Mouse (Mus musculus): Measurements from ENCODE around the gene 2310034G01Rik. TPM values are rescaled to one million over a fixed set of nuclear protein-coding genes. Genes with fewer than 3 reads are reported as not detected.

The 2310034G01Rik gene
- total and polyA plus RNA-seq, 3 experiments = 1.1 to 1.6 (median 1.4) TPM

GRCm38 (mm10) chr19:46396686-46397435, 46.8 kb upstream of the 2310034G01Rik start, which contains the start of gene Sufu:
Gene Sufu, plus strand, starts transcription at chr19:46396896.
- Histone ChIP-seq H3K4me2 (ENCODE audit: insufficient read depth, low read depth, poor library complexity, severe bottlenecking) (peak within 1 kb of the TSS; percentile 96), H3K27me3 (replicated peaks) (no peaks in the 10 kb centered on the region), H3K36me3 (replicated peaks in 1 of 2; ENCODE audit: control insufficient read depth in 1 of 2, insufficient read depth in 1 of 2, low read length in 1 of 2) (peaks cover 7 to 25% of the 10 kb centered on the region in 2 experiments), H3K9me3 (replicated peaks; ENCODE audit: low read length) (no peaks in the 10 kb centered on the region), H3K79me2 (replicated peaks; ENCODE audit: control insufficient read depth, extremely low read depth, insufficient read depth, poor library complexity, severe bottlenecking) (peaks cover 35% of the 10 kb centered on the region), H3K9ac (ENCODE audit: insufficient read depth, low read depth) (peak within 1 kb of the TSS; percentile 87), H3K4me3 (replicated peaks in 1 of 3; ENCODE audit: low read depth in 2 of 3, low read length in 2 of 3, poor library complexity in 1 of 3) (peak within 1 kb of the TSS; percentile 83 to 93 (median 86)), H3K4me1 (ENCODE audit: control insufficient read depth in 1 of 2, insufficient read depth in 2 of 2) (peaks cover 8 to 36% of the 10 kb centered on the region in 2 experiments), H3K27ac (ENCODE audit: insufficient read depth, low read depth) (peak within 1 kb of the TSS; percentile 13; the same call in 1 of the 2 replicates)
- TF ChIP-seq SIN3A (IDR thresholded peaks at IDR 0.05; ENCODE audit: low read length) (peak; percentile 66), MAX (IDR thresholded peaks at IDR 0.05; ENCODE audit: low read length) (peak; percentile 54; the same call in 1 of the 2 replicates), E2F4 (IDR thresholded peaks at IDR 0.05; ENCODE audit: insufficient replicate concordance, low read depth, low read length) (no peak), ZMIZ1 (IDR thresholded peaks at IDR 0.05; ENCODE audit: low read depth, low read length) (peak; percentile 73), MAZ (IDR thresholded peaks at IDR 0.05; ENCODE audit: low read depth, low read length) (0 out of 2 replicates have a peak, but pooled peaks have one; percentile 7), KAT2A (IDR thresholded peaks at IDR 0.05; ENCODE audit: insufficient replicate concordance, low read length) (no peak), ZC3H11A (IDR thresholded peaks at IDR 0.05; ENCODE audit: low read depth, low read length) (no peak), ZKSCAN1 (IDR thresholded peaks at IDR 0.05; ENCODE audit: borderline replicate concordance, low read depth, low read length) (no peak), ZNF384 (IDR thresholded peaks at IDR 0.05; ENCODE audit: low read depth, low read length) (no peak), IRF4 (IDR thresholded peaks at IDR 0.05; ENCODE audit: low read depth, low read length) (no peak), USF2 (conservative IDR thresholded peaks at IDR 0.05; ENCODE audit: low read depth, low read length) (no peak), GABPA (IDR thresholded peaks at IDR 0.05; ENCODE audit: insufficient replicate concordance, low read depth, low read length) (no peak), EP300 (IDR thresholded peaks at IDR 0.05; ENCODE audit: low read length) (no peak), NELFE (IDR thresholded peaks at IDR 0.05; ENCODE audit: low read depth, low read length) (peak; percentile 91), POLR2A (IDR thresholded peaks at IDR 0.05; ENCODE audit: low read depth, low read length) (peak; percentile 94), MXI1 (IDR thresholded peaks at IDR 0.05; ENCODE audit: low read depth, low read length) (peak; percentile 8; the same call in 1 of the 2 replicates), SMC3 (IDR thresholded peaks at IDR 0.05; ENCODE audit: low read depth, low read length) (peak; percentile 83), HCFC1 (IDR thresholded peaks at IDR 0.05; ENCODE audit: low read depth, low read length) (peak; percentile 73), MYC (IDR thresholded peaks at IDR 0.05; ENCODE audit: low read depth, low read length) (peak; percentile 72; the same call in 1 of the 2 replicates), RAD21 (IDR thresholded peaks at IDR 0.05; ENCODE audit: low read depth, low read length) (peak; percentile 92), TCF12 (IDR thresholded peaks at IDR 0.05; ENCODE audit: low read depth, low read length) (peak; percentile 85), USF1 (IDR thresholded peaks at IDR 0.05; ENCODE audit: low read depth, low read length) (peak; percentile 17), MAFK (IDR thresholded peaks at IDR 0.05; ENCODE audit: insufficient replicate concordance, low read length) (no peak), PAX5 (IDR thresholded peaks at IDR 0.05; ENCODE audit: low read length) (no peak), RCOR1 (conservative IDR thresholded peaks at IDR 0.05; ENCODE audit: low read depth, low read length) (no peak), BHLHE40 (IDR thresholded peaks at IDR 0.05; ENCODE audit: low read depth, low read length) (no peak), CHD2 (IDR thresholded peaks at IDR 0.05; ENCODE audit: low read length) (no peak), JUN (IDR thresholded peaks at IDR 0.05; ENCODE audit: insufficient read depth, low read depth, low read length) (no peak), CHD1 (IDR thresholded peaks at IDR 0.05; ENCODE audit: low read depth, low read length) (peak; percentile 76; the same call in 1 of the 2 replicates), UBTF (IDR thresholded peaks at IDR 0.05; ENCODE audit: low read depth, low read length) (0 out of 2 replicates have a peak, but pooled peaks have one; percentile 7), CTCF (conservative IDR thresholded peaks at IDR 0.05 in 1 of 2, IDR thresholded peaks at IDR 0.05 in 1 of 2; ENCODE audit: low read depth in 2 of 2, low read length in 2 of 2) (peak; percentile 45 to 91), ETS1 (conservative IDR thresholded peaks at IDR 0.05; ENCODE audit: low read depth, low read length) (no peak), TBP (conservative IDR thresholded peaks at IDR 0.05; ENCODE audit: low read depth, low read length) (peak; percentile 79), NRF1 (IDR thresholded peaks at IDR 0.05; ENCODE audit: low read depth, low read length) (peak; percentile 97), POLR2AphosphoS2 (IDR thresholded peaks at IDR 0.05; ENCODE audit: low read depth, low read length) (no peak), MEF2A (IDR thresholded peaks at IDR 0.05; ENCODE audit: borderline replicate concordance, low read depth, low read length) (peak; percentile 59), JUND (conservative IDR thresholded peaks at IDR 0.05; ENCODE audit: low read depth, low read length) (no peak), ELF1 (IDR thresholded peaks at IDR 0.05; ENCODE audit: low read depth, low read length) (0 out of 2 replicates have a peak, but pooled peaks have one; percentile 42)
- dilution Hi-C loops (cut with MboI; ENCODE audit: extremely low pct_ligation_motif_present, extremely low pct_unique_long_range_greater_than_20kb, low sequenced_read_pairs) (no loop called here), in situ Hi-C loops (cut with MboI; ENCODE audit: low pct_ligation_motif_present, low pct_unique_long_range_greater_than_20kb, low sequenced_read_pairs) (loop anchor here (5.0 to 10.0 kb wide), 2 partner anchors 40 to 188 kb away; no protein-coding TSS in a partner anchor)
- peak; percentile 99 for DNase-seq (ENCODE audit: extremely low read depth)
